Mouse (Mus musculus): ENCODE data around the gene Tmc6. TPM values are rescaled to one million over a fixed set of nuclear protein-coding genes. Genes with fewer than 3 reads are reported as not detected.

Tmc6 gene
- polyA plus RNA-seq, 1 experiment from 2014 or later, result 20.2 TPM

GRCm38 (mm10) chr11:117729798-117730489 is 52.1 kb downstream of the Tmc6 start:
- Histone ChIP-seq H3K9me3 (ENCODE audit: low read length) (no peaks in the 10 kb centered on the region), H3K36me3 (replicated peaks; ENCODE audit: insufficient read depth, low read length) (peaks cover 5% of the 10 kb centered on the region; the same call in 1 of the 2 replicates), H3K27ac (ENCODE audit: low read depth) (peak overlapping the region; percentile 80), H3K4me2 (ENCODE audit: low read depth, low read length) (no peak overlapping the region), H3K9ac (replicated peaks) (no peak overlapping the region), H3K4me1 (ENCODE audit: insufficient read depth) (peaks cover 17% of the 10 kb centered on the region), H3K4me3 (ENCODE audit: low read depth, low read length) (no peak overlapping the region), H3K27me3 (ENCODE audit: insufficient read depth, low read length) (no peaks in the 10 kb centered on the region)
- WGBS (ENCODE audit: insufficient replicate concordance), result 77% methylated on average over 7 of the region's 7 CpGs
- TF ChIP-seq EP300 (IDR thresholded peaks at IDR 0.05; ENCODE audit: low read depth) (no peak), CTCF (IDR thresholded peaks at IDR 0.05; ENCODE audit: low read depth) (no peak)
- ATAC-seq (no peak; the same call in 1 of the 2 replicates), DNase-seq (no peak)

- no peak overlapping the region for H3K9ac ChIP-seq (replicated peaks)
- 0 out of 2 replicates have a peak, but pooled peaks cover 3% of the 10 kb centered on the region for H3K36me3 ChIP-seq (replicated peaks; ENCODE audit: insufficient read depth, low read length)
- H3K9me3 ChIP-seq (ENCODE audit: low read length), result no peaks in the 10 kb centered on the region
- DNase-seq (no peak), ATAC-seq (peak; percentile 64)
- H3K4me2 ChIP-seq (ENCODE audit: low read depth, low read length), result no peak overlapping the region
- peak overlapping the region; percentile 80 for H3K27ac ChIP-seq (ENCODE audit: low read depth)
- no peaks in the 10 kb centered on the region for H3K27me3 ChIP-seq (ENCODE audit: insufficient read depth, low read length)
- H3K4me3 ChIP-seq (ENCODE audit: low read depth, low read length), result no peak overlapping the region
- H3K4me1 ChIP-seq (ENCODE audit: insufficient read depth), result peaks cover 22% of the 10 kb centered on the region
- 73% methylated on average over 3 of the region's 3 CpGs for WGBS (ENCODE audit: insufficient replicate concordance)
- no peak for TF ChIP-seq EP300 (IDR thresholded peaks at IDR 0.05; ENCODE audit: low read depth)
- no peak for TF ChIP-seq CTCF (IDR thresholded peaks at IDR 0.05; ENCODE audit: low read depth)
Observed at GRCm38 (mm10) chr11:117729341-117729740, 52.7 kb downstream of the Tmc6 start.

DNA sequence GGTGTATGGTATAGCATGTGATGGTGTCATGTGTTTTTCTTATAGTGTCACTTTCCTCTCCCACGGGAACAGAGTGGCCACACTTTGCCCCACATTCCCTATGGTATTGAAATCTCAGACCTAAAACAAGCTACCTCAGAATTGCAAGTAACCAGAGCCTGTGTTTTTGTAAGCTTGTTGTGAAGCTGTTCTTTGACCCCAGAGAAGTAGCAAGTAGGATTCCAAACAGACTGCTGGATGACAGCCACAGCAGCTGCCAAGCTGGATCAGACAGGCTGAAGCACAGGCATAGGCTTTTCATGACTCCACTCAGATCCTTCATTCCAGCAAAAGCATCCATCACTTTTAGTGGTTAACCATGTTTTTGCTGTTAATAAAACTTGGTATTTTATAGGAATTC is 53.2 kb downstream of the Tmc6 start:
- peak overlapping the region; percentile 80 for H3K27ac ChIP-seq (ENCODE audit: low read depth)
- 38% methylated on average over 1 of the region's 1 CpGs for WGBS (ENCODE audit: insufficient replicate concordance)
- H3K36me3 ChIP-seq (replicated peaks; ENCODE audit: insufficient read depth, low read length), result 0 out of 2 replicates have a peak, but pooled peaks cover 3% of the 10 kb centered on the region
- DNase-seq (no peak), ATAC-seq (peak; percentile 74)
- no peak for TF ChIP-seq CTCF (IDR thresholded peaks at IDR 0.05; ENCODE audit: low read depth)
- no peak for TF ChIP-seq EP300 (IDR thresholded peaks at IDR 0.05; ENCODE audit: low read depth)
- no peak overlapping the region; the same call in 1 of the 2 replicates for H3K4me2 ChIP-seq (ENCODE audit: low read depth, low read length)
- H3K4me1 ChIP-seq (ENCODE audit: insufficient read depth), result peaks cover 26% of the 10 kb centered on the region
- no peaks in the 10 kb centered on the region for H3K9me3 ChIP-seq (ENCODE audit: low read length)
- no peaks in the 10 kb centered on the region for H3K27me3 ChIP-seq (ENCODE audit: insufficient read depth, low read length)
- no peak overlapping the region for H3K9ac ChIP-seq (replicated peaks)
- H3K4me3 ChIP-seq (ENCODE audit: low read depth, low read length), result no peak overlapping the region

DNA sequence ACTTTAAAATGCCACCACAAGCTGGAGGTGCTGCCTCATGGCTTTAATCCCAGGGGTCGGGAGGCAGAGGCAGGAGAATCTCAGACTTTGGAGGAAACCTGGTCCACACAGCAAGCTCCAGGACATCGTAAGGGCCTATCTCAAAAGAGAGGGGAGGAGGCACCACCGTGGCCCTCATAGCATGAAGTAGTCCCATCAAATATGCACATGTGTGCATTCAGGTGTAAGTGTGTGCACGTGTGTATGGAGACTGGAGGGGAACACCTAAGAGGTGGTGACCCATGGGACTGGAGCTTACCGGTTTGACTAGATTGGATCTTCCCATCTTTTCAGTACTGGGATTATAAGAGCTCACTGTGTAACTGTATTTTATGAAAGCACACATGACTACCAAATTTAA is 53.8 kb downstream of the Tmc6 start:
- H3K4me3 ChIP-seq (ENCODE audit: low read depth, low read length), result no peak overlapping the region
- no peak overlapping the region for H3K4me2 ChIP-seq (ENCODE audit: low read depth, low read length)
- ATAC-seq, result no peak
- H3K27me3 ChIP-seq (ENCODE audit: insufficient read depth, low read length), result no peaks in the 10 kb centered on the region
- TF ChIP-seq EP300 (IDR thresholded peaks at IDR 0.05; ENCODE audit: low read depth) (no peak), CTCF (IDR thresholded peaks at IDR 0.05; ENCODE audit: low read depth) (no peak)
- peaks cover 26% of the 10 kb centered on the region for H3K4me1 ChIP-seq (ENCODE audit: insufficient read depth)
- no peaks in the 10 kb centered on the region for H3K9me3 ChIP-seq (ENCODE audit: low read length)
- peak overlapping the region; percentile 80 for H3K27ac ChIP-seq (ENCODE audit: low read depth)
- WGBS (ENCODE audit: insufficient replicate concordance), result 85% methylated on average over 5 of the region's 5 CpGs
- DNase-seq, result no peak
- no peak overlapping the region; the same call in 1 of the 2 replicates for H3K9ac ChIP-seq (replicated peaks)
- H3K36me3 ChIP-seq (replicated peaks; ENCODE audit: insufficient read depth, low read length), result no peaks in the 10 kb centered on the region

DNA sequence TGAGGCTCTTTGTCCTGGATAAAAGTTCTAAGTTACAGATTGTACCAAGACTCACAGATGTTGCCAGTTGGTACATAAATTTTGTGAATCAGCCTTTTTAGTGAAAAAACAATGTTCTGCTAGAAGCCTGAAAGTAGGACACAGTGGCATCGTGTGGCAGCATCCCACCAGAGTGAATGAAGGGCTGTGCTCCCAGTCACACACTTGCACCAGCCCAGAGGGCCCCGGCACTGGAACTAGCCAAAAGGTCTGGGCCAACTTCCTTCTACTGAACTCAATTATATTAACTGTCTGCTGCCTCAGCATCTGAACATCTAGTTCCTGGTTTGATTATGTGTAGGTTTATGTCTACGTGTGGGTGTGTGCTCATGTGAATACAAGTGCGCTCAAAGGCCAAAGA is 55.0 kb downstream of the Tmc6 start:
- H3K36me3 ChIP-seq (replicated peaks; ENCODE audit: insufficient read depth, low read length), result peaks cover 4% of the 10 kb centered on the region
- no peak for DNase-seq
- H3K4me2 ChIP-seq (ENCODE audit: low read depth, low read length), result no peak overlapping the region
- H3K4me3 ChIP-seq (ENCODE audit: low read depth, low read length), result no peak overlapping the region
- 72% methylated on average over 4 of the region's 4 CpGs for WGBS (ENCODE audit: insufficient replicate concordance)
- H3K27me3 ChIP-seq (ENCODE audit: insufficient read depth, low read length), result no peaks in the 10 kb centered on the region
- H3K4me1 ChIP-seq (ENCODE audit: insufficient read depth), result peaks cover 26% of the 10 kb centered on the region
- H3K27ac ChIP-seq (ENCODE audit: low read depth), result no peak overlapping the region
- H3K9me3 ChIP-seq (ENCODE audit: low read length), result no peaks in the 10 kb centered on the region
- no peak for TF ChIP-seq EP300 (IDR thresholded peaks at IDR 0.05; ENCODE audit: low read depth)
- no peak for TF ChIP-seq CTCF (IDR thresholded peaks at IDR 0.05; ENCODE audit: low read depth)
- no peak for ATAC-seq
- no peak overlapping the region for H3K9ac ChIP-seq (replicated peaks)

DNA sequence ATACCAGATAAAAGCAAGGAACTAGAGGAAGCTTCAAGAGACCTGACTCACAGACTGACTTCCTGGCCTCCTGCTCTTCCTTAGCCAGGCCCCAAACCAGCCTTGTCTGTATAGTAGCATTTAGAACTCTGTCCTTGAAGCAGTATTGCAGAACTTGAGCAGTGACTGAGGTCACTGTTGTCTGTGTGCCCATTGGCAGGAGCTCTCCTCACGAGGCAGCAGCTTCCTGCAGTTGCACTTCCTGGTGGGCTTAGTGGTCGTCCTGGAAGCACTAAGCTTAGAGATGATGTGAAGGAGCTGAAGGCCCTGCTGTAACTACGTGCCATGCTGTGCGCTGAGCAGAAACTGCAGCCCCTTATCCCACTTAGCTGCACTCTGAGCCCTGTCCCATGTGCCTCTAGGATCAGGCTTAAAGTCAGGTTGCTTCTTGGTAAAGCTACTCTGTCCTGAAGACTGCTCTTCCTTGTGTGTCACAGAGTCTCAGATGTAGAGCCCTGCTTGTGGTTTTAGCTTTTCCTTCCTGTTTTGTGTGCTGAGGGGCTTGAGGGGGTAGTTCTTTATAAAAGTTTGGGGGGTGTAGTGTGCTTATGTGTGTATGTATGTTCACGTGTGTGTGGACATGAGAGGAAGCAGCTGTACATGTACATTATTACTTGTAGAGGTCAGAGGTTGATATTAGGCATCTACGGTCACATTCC is 57.2 kb downstream of the Tmc6 start:
- Histone ChIP-seq H3K27me3 (ENCODE audit: insufficient read depth, low read length) (no peaks in the 10 kb centered on the region), H3K36me3 (replicated peaks; ENCODE audit: insufficient read depth, low read length) (peaks cover 16% of the 10 kb centered on the region), H3K9ac (replicated peaks) (no peak overlapping the region), H3K4me3 (ENCODE audit: low read depth, low read length) (no peak overlapping the region), H3K27ac (ENCODE audit: low read depth) (peak overlapping the region; percentile 58), H3K4me1 (ENCODE audit: insufficient read depth) (peaks cover 20% of the 10 kb centered on the region), H3K4me2 (ENCODE audit: low read depth, low read length) (no peak overlapping the region), H3K9me3 (ENCODE audit: low read length) (no peaks in the 10 kb centered on the region)
- ATAC-seq, result peak; percentile 24; the same call in 1 of the 2 replicates
- TF ChIP-seq EP300 (IDR thresholded peaks at IDR 0.05; ENCODE audit: low read depth) (no peak), CTCF (IDR thresholded peaks at IDR 0.05; ENCODE audit: low read depth) (no peak)
- DNase-seq, result no peak
- 46% methylated on average over 6 of the region's 6 CpGs for WGBS (ENCODE audit: insufficient replicate concordance)

Data from liver, postnatal 0 days (tissue).